Mouse (Mus musculus): ENCODE results near the gene Ccdc84.
"Not testable (repeated sequence)": the region's sequence is repeated elsewhere in the genome, so short reads cannot be mapped to it uniquely, and the experiment has no call there.

Ccdc84 gene

DNA sequence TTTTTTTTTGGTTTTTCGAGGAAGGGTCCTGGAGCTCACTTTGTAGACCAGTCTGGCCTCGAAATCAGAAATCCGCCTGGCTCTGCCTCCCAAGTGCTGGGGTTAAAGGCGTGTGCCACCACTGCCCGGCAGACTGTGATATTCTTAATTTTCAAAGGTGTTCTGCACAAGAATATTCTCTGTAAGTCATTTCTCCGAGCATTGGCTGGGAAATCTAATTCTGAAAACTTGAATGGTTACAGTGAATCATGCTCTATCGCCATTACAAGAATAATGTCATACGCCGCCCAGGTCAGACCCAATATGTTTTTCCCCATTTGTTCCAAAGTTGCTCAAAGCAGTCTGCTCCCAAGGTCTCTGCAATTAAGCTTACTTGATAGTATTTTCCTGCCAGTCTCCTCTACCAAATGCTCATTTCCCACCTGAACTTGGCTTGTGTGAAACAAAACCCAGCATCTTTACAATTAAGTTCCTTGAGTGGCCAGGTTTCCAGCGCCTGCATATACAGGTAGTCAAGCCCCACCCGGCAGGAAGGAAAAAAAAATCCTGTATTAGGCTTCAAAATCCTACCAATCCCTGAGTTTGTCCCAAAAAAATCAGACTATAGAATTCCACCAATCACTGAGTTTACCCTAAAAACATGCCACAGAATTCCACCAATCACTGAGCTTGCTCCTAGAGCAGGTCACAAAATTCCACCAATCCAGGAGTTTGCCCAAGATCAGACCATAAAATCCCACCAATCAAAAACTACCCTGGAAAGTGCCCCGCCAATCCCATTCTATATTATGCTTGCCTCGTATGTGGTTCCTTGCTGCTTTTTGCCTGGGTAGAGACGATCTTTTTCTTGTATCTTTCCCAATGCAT lies at the start of gene Ccdc84:
Ccdc84 (minus strand) TSS at position 51 of the 867 bp plus-strand sequence.
- DNase-seq = no peak

DNA sequence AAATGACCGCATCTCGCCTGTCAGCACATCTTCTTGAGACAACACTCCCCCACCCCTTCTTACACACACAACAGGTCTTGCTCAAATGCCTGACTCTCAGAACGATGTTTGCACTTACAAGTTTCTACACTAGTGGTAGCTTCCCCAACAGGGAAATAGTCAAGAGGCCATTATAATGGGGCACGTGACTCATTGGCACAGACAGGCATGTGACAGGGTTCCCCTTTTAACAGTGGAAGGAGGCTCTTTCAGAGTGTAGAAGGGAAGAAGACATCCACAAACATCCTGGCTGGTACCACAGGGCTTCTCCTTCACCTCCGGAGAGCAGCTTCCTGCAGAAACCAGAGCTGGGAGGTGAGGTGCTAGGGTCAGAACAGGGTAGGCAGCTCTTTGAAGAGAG lies 43.6 kb upstream of the Ccdc84 start:
- DNase-seq = no peak

DNA sequence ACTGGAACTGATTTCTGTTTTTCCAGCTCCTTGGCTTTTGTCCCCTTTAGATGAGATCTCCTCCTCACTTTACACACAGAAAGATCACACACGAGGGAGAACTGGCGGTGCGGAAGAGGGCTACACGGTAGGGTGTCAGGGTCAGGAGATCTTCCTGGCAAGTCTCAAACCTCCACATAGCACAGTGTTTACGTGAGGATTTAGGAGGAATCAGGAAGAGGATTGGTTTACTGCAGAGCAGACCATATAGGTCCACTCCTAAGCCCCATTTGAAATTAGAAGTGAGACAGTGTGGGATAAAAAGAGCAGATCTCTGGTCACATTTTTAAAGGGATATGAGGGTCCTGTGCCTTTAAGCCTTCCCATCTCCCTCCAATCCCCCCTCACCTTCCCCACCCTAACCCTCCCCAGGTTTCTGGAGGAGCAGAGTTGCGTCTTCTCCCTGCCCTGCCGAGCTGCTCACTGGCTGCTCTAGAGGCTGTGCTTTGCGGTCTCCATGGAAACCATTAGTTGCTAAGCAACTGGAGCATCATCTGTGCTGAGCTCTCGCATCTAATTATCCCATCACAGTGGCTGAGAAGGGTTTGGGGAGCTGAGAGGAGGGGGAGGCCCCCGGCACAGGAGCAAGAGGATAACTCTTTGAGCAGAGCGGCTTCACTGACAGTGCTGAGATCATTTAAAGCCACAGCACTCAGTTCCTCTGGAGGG lies 38.8 kb upstream of the Ccdc84 start:
- no peak for DNase-seq

DNA sequence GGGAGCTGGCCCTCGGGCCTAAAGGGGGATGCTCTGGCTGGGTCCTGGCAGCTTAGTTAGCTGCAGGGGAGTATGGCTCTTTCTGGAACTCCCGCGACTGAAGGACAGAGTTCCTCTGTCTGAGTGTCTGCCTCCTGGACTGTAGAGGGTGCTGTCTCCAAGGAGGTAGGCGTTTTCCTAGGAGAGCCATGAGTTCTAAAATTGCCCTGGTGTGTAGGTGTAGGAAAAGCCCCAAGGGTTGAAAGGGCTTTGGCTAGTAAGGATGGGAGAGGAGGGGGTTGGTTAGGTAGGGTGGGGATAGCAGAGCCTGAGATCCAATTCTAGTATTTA lies 36.5 kb upstream of the Ccdc84 start, which contains the start of gene Upk2:
Upk2 (minus strand) TSS at position 86 of the 330 bp plus-strand sequence.
- DNase-seq = no peak

DNA sequence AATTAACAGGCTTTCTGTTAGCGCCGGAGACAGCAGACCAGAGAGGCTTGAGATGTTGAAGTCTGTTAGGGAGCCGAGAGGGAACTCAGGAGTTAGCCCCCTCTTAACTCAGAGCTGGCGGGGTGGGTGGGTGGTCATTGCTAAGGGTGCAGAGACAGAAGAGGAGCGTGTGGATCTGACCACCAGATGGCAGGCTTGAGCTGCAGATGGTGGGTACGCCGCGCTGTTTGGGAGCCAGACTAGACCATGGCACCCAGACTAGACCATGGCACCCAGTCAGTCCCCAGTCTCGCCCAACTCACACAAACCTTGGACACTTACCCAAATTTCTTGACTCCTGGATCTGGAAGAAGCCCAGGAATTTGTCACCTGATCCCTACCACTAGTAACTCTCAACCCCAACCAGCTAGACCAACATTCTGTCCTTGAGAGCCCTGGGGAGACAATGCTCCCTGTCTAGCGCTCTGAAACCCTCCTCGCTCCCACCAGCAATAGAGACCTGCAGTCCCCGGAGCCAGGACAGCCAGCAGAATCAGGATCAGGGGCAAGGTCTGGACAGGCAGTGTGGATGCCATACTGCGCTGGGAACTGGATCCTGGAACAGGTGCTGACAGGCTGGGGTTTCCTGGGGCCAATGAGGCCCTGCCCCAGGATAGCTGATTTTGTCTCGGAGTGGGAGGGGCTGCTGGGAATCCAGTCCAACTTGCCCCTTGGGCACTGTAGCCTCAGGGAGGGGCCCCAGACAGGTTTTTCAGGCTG lies 35.9 kb upstream of the Ccdc84 start:
- peak; percentile 81 to 91 for DNase-seq

DNA sequence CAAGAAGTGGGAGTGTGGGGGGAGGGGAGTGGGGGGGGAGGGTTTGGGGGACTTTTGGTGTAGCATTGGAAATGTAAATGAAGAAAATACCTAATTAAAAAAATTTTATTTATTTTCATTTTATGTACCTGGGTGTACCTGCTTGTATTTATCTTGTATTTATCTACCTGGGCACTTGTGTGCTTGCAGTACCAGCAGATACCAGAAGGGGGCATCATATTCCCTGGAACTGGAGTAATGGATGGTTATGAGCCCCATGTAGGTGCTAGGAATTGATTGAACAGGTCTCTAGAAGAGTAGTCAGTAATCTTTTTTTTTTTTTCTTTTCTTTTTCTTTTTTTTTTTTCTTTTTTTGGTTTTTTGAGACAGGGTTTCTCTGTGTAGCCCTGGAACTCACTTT lies 32.0 kb upstream of the Ccdc84 start:
- DNase-seq = peak in 1 of 2 experiments; percentile 42

DNA sequence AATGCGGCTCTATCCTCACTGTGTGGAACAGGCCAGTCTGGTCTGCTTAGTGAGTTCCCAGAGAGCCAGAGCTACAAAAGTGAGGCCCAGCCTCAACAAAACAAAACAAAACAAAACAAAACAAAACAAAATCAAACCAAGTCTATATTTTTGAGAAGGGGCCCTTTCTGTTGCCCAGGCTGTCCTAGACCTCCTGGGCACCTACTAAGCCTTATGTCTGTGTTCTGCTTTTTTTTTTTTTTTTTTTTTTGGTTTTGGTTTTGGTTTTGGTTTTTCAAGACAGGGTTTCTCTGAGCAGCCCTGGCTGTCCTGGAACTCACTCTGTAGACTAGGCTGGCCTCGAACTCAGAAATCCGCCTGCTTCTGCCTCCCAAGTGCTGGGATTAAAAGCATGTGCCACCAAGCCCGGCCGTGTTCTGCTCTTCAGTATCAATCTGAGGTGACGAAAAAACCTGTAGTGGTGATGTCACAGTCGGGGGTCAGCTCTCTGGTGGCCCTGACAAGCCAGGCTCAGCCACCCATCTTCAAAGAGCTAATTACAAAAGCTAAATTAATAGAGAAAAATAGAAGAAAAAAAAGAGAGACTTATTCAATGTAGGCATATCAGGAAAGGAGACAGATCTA lies 26.1 kb upstream of the Ccdc84 start:
- not testable (repeated sequence) for DNase-seq

DNA sequence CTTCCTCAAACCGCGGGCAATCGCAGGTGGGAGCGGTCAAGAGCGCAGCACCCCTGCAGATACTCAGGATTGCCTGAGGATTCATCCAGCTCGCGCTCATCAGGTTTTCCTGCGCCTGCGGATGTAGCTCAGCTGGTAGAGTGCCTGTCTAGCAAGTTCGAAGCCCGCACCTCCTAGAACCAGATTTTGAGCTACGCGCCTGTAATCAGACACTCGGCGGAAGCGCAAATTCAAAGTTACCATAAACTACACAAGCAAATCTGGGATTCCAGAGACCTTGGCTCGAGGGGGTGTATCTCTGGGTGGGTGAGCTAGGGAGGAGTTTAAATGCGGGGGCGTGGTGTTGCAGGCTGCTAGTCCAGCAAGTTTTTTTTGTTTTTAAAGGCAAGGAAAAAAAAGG lies 22.6 kb upstream of the Ccdc84 start, which contains the start of gene Foxr1:
Foxr1 (minus strand) TSS at position 176 of the 400 bp plus-strand sequence.
- DNase-seq = no peak

DNA sequence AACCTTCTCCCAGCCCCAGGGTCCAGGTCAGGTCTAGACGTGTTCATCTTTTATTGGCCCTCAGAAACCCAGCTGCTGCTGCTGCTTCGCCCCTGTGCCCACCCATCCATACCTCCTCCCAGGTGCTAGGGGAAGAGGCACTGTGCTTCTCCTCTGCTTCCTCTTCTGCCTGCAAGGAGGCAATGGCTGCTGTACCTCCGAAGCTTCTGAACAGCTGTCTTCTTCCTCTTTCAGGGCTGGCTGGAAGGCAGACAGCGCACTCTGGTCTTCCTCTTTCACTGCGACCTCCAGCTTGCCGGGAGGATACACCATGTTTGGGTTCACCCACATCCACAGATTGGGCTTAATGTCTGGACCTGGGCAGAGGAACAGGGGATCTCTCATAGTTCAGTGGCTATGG lies 17.4 kb upstream of the Ccdc84 start:
- no peak for DNase-seq

DNA sequence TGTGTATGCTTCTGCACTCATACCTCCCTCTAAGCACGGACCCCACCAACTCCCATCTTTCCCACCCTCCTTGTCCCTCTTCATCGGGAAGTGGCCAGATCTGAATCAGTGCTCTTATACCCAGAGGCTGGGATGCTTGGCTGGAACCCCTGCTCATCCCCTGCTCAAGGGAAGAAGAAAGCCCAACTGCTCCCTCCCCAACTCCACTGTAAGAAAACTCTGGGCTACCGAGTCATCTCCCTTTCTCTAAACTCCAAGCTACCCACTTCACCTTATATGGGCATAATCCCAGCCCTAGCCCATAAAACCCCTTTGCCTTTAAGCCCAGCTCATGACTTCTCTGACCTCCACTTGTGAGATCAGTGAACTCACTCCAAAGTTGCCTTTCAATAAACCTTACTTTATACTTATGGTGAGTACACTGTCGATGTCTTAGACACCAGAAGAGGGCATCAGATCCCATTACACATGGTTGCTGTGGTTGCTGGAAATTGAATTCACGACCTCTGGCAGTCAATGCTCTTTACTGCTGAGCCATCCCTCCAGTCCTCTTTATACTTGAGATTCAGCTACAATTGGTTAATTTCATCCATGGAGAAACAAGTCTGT lies 14.3 kb upstream of the Ccdc84 start:
- DNase-seq = no peak

DNA sequence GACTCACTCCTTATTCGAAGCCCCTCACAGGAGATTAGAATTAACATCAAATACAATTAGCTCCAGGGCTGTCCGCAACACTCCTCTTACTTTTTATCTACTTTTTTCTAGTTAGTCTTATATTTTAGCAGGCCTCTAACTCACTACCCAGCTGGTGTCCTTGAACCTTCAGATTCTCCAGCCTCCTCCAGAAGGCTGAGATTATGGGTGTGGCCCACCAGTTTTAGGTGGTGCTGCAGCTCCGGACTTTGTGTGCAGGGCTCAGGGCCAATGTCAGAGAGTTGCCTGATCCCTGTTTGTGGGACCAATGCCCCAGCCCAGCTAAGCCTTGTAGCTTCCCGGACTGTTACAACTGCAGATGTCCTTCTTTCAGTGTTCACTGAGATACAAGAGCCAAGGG lies 5.2 kb upstream of the Ccdc84 start:
- DNase-seq = no peak

DNA sequence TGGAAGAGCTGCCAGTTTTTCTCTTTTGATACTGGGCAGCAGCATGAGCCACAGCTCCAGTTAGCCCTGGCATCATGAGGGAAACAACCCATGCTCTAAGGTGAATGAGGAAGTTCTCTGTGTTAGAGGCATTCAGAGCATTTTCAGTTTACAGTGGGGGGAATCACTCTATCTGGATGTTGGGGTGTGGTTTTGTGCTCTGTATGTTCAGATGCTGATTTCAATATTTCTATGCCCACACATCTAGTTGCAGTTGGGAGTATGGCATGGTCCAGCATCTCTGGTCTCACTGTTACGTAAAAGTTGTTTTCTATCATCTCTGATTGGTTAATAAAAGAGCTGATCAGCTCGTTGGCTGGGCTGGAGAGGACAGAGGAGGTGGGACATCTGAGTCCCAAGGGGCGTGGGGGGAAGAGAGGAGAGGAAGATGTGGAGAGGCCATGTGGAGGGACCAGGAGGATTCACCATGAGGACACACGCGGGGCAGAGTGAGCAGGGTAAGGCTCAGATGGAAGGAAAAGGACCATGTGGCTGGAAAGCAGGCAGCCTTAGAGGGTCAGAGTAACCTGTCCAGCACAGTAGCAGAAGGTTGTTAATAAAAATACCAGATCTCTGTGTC lies 2.0 kb upstream of the Ccdc84 start:
- DNase-seq = no peak

DNA sequence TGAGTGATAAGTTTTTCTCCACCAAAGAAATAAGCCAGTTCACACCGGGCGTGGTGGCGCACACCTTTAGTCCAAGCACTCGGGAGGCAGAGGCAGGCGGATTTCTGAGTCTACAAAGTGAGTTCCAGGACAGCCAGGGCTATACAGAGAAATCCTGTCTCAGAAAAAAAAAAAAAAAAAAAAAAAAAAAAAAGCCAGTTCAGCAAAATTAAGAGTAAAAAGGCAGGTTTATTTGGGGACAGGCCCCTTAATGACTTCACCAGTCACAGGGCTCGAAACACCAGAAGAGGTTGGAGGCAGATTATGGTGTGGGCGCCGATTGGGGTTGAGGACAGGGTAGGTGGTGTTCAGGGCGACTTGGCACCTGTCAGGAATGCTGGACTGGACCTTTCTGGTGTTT lies 1.4 kb upstream of the Ccdc84 start:
- DNase-seq = not testable (repeated sequence)

DNA sequence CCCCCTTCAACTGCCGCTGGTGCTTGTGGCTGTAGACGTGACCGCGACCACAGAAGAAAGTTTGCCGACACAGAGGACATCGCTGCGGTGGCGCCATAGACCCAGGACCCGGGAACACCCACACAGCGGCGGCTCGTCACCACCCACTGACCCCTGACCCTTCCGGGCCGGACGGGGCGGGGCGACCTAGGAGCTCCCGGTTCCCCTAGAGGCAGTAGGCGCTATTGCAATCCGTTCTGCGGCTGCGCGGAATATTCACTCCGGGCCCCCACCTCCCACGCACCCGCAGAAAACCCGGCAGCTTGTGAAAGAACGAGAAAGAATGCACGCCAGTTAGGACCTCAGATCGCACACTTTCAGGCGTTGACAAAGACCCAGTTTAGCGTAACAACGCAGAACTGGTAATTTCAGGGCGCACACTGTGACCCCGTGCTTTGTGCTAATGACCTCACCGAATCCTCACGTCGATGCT lies 441 bp downstream of the Ccdc84 start:
- DNase-seq = peak; percentile 97

DNA sequence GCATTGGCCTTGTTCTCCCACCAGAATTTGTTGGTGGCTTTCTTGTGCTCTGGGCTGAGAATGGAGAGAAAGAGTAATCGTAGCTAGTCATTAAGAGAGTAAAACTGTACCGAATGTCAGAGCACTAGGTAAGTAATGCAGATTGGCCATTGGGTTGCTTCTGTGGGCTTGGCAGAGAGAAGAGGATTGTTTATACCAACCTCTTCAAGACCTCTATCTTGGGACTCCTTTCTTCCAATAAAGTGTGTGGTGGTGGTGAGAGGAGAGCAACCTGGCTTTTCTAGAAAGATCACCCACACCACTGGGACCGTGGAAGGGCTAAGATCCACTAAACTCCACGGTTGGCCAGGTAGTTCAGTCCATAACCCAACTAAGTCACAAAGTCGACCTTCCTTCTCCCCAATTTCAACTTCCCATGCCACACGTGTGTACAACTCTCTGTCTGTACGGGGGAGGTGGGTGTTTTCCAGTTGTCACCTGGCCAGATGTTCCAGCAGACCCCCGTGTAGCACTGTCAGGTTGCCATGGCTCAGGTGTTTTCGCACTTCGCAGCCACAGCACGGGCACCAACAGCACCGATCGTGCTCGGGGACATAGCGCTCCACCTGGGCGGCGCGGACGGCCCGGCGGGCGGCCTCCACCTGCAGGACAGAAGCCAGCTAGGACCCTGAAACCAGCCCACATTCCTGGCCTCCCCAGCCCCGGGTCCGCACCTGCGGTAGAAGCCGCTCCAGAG lies 1.0 kb downstream of the Ccdc84 start:
- no peak for DNase-seq

DNA sequence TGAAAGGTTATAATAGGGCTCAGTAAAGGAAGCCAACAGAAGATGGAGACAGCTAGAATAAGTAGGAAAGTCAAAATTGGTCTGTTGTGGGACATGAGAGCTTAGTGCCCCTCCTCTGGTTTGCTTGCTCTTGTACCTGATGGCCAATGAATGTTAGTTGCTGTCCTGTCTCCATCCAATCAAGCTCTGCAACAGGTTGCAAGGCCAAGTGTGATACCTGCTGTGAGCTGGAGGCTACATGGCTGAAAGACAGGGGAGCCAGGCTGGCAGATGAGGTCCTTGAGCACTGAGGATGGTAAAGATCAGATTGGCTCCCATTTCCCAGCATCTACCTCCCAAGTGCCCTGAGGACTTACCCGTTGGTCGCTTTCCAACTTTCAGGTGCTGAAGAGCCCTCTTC lies 5.6 kb downstream of the Ccdc84 start:
- DNase-seq = no peak

DNA sequence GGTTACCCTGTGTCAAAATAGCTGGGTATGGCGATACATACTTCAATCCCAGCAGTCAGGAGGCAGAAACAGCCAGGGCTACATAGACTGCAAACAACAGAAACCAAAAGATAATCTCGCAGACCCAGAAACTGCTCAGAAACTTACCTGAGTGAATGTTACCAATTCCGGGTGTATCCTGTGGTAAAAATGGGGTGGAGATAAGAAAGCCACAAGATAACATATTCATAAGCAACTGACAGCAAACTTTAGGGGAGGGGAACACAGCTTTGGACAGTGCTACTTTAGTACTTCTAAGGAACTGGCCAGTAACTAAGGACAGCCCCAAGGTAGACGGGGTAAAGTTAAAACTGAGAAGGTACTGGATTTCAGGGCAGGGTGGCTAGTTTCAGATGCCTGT lies 6.1 kb downstream of the Ccdc84 start:
- no peak for DNase-seq

DNA sequence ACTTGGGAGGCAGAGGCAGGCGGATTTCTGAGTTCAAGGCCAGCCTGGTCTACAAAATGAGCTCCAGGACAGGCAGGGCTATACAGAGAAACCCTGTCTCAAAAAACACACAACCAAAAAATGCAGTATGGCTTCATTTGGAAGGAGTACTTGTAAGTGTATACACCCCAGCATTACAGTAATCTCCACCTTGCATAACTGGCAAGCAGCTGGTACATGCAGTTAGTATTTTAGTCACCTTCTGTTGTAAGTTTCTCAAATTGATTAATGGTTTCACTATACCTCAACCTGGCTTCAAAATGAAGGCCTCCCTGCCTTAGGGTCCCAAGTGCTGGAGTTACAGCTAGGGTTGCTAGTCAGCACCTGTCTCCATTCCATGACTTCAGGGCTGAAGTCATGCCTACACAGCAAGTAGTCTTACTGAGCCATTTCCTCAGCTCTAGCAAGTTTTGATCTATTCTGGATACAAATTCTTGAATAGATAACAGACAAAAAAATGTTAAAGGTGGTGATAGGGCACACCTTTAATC lies 6.7 kb downstream of the Ccdc84 start:
- DNase-seq = no peak

DNA sequence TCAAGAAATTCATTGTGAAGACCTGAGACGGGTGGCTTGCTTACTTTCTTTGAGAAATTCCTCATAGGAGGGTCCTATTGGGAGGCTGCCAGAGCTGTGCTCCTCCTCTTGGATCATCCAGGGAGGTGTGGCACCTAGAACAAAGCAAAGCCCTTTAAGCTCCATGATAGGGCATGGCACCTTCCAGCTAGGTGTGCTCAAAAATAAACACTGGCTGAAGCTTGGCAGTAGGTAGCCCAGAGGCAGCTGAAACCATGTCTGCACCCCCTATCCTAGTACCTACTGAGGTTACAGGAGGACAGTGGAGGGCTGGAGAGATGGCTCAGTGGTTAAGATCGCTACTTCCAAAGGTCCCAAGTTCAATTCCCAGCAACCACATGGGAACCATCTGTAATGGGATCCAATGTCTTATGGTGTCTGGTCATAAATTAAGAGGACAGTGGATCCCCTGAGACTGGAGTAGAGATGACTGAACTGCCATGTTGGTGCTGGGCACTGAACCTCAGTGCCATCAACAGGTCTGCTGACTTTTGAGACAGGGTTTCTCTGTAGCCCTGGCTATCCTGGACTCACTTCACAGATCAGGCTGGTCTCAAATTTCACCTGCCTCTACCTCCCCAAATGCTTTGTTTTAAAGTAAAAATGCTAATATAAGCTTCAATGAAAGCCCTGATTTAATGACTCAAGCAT lies 7.6 kb downstream of the Ccdc84 start:
- no peak for DNase-seq

DNA sequence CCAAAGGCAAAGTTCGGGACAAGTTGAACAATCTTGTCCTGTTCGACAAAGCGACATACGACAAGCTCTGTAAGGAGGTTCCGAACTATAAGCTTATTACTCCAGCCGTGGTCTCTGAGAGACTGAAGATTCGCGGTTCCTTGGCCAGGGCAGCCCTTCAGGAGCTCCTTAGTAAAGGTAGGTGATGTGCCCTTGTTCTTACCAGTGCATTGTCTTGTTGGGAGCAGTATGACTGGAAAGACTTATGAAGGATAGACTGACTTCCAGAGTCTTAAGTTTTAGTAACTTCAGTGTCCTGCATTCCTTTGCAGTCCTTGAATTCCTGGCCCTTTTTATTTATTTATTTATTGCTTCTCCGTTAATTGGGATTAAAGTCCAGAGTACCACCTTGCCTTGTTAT lies 9.7 kb downstream of the Ccdc84 start:
- not testable (repeated sequence) for DNase-seq

Measured in kidney, postnatal 25 days (tissue).